Mouse (Mus musculus): ENCODE data around the gene Cryba2.

- TF ChIP-seq POLR2A (IDR thresholded peaks at IDR 0.05; ENCODE audit: insufficient read depth, low read depth, low read length) (no peak), CTCF (IDR thresholded peaks at IDR 0.05; ENCODE audit: insufficient read depth, low read depth, low read length) (no peak)
Observed at GRCm38 (mm10) chr1:74882055-74882734, 10.7 kb downstream of the Cryba2 start.

Measured in olfactory bulb, adult 2 months (tissue).